Mouse (Mus musculus): Measurements from ENCODE around the gene Slc25a51.

DNA sequence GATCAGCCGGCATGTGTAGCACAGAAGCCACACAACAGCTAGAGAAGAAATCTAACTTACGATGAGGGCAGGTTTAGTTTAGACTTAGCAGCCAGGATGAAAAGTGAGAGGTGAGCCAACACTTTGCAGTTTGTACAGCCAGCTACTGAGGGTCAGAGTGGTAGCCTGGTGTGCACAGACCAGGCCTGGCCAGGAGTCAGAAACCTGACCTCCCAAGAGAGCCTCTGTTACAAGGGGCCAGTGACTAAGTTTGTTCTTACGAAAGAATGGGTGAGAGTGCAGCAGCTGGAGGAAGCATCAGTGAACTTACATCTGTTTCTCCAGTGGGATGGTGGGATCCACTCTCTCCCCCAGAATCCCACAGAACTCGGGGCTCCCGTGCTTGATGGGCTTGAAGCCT, 38.6 kb upstream of the Slc25a51 start:
- no peak for TF ChIP-seq CTCF (IDR thresholded peaks at IDR 0.05; ENCODE audit: extremely low read depth, insufficient read depth, low read length)
- TF ChIP-seq POLR2A (IDR thresholded peaks at IDR 0.05; ENCODE audit: extremely low read depth, insufficient read depth, low read length) = no peak
